Comparison of ENCODE assay signal across 18 mouse cellular contexts in genomic region chr9:97130001-97130400, GRCm38 (mm10).
"Had no signal": no experiment of that assay in that cellular context is flagged by ENCODE, and none has a peak within 500 bp of the region (broad histone marks: within the 10 kb centered on the region; RNA-seq: fewer than 3 reads in every experiment).

No protein-coding gene starts in this region.

- H3K36me3 ChIP-seq: midbrain, embryonic 10.5 days; midbrain, embryonic 12.5 days; neural tube, embryonic 13.5 days; neural tube, embryonic 15.5 days had no signal

- H3K9me3 ChIP-seq: midbrain, embryonic 10.5 days; midbrain, embryonic 12.5 days; neural tube, embryonic 15.5 days had no signal

- H3K4me3 ChIP-seq: midbrain, embryonic 10.5 days; midbrain, embryonic 12.5 days; myocyte; neural tube, embryonic 13.5 days; neural tube, embryonic 15.5 days had no signal

- DNase-seq: lung, embryonic 14.5 days; lung, postnatal 10 days; lung, postnatal 4 days; midbrain, embryonic 14.5 days; retina, postnatal 1 day; right cerebral cortex, adult 18-20 months; right cerebral cortex, postnatal 25 days; right cerebral cortex, postnatal 4 days; spleen, adult 18-20 months; thymus, adult 18-20 months; thymus, postnatal 14 days; thymus, postnatal 36 days had no signal

- H3K9ac ChIP-seq: lung, embryonic 14.5 days; midbrain, embryonic 12.5 days; neural tube, embryonic 13.5 days; neural tube, embryonic 15.5 days had no signal

- H3K4me1 ChIP-seq: midbrain, embryonic 10.5 days; midbrain, embryonic 12.5 days; neural tube, embryonic 13.5 days; neural tube, embryonic 15.5 days had no signal

- H3K27me3 ChIP-seq: midbrain, embryonic 12.5 days; neural tube, embryonic 13.5 days; neural tube, embryonic 15.5 days had no signal

- H3K4me2 ChIP-seq: lung, embryonic 14.5 days; midbrain, embryonic 12.5 days; neural tube, embryonic 13.5 days; neural tube, embryonic 15.5 days had no signal

- ATAC-seq: midbrain, embryonic 16.5 days had no signal

- H3K27ac ChIP-seq: midbrain, embryonic 10.5 days; midbrain, embryonic 12.5 days; neural tube, embryonic 13.5 days; neural tube, embryonic 15.5 days had no signal
